Mouse (Mus musculus) lung, embryonic 16.5 days (tissue): Measurements from ENCODE around the gene Naa15. TPM values are rescaled to one million over a fixed set of nuclear protein-coding genes. Genes with fewer than 3 reads are reported as not detected.
A peak's percentile ranks its signal among the peaks of the same experiment; 100 is the strongest.

ENCODE experiments used
- ATAC-seq: fragments of 200-750 bp; cut with Nextera tagmentation; 2 replicates; pipeline ENCODE4 v1.8.0; 2017; ENCODE audit warnings: low read depth, mild to moderate bottlenecking, moderate library complexity
- H3K27ac ChIP-seq: fragments of 300-500 bp; sonication (generic); 2 replicates; pipeline ENCODE4 v1.5.1; 2014; ENCODE audit warnings: mild to moderate bottlenecking, control low read depth, low read length
- H3K27me3 ChIP-seq: fragments of 300-500 bp; sonication (generic); 2 replicates; pipeline ENCODE4 v1.6.1; 2014; ENCODE audit warnings: low read depth, low read length, mixed read lengths; ENCODE audit not compliant: control insufficient read depth, insufficient read depth
- H3K36me3 ChIP-seq: fragments of 300-500 bp; sonication (generic); 2 replicates; pipeline ENCODE4 v1.6.1; 2014; ENCODE audit warnings: low read length; ENCODE audit not compliant: control insufficient read depth, insufficient read depth
- H3K4me1 ChIP-seq: fragments of 300-500 bp; sonication (generic); replicated peaks from 2 replicates; pipeline ENCODE4 v1.6.1; 2014; ENCODE audit warnings: low read length, mixed read lengths; ENCODE audit not compliant: control insufficient read depth, insufficient read depth
- H3K4me2 ChIP-seq: fragments of 300-500 bp; sonication (generic); 2 replicates; pipeline ENCODE4 v1.6.1; 2014; ENCODE audit warnings: low read depth, low read length, control low read depth
- H3K4me3 ChIP-seq: fragments of 300-500 bp; sonication (generic); 2 replicates; pipeline ENCODE4 v1.5.1; 2014; ENCODE audit warnings: mild to moderate bottlenecking, low read length, control low read depth
- H3K9ac ChIP-seq: fragments of 300-500 bp; sonication (generic); 2 replicates; pipeline ENCODE4 v1.6.1; 2014; ENCODE audit warnings: low read length, control low read depth
- H3K9me3 ChIP-seq: fragments of 300-500 bp; sonication (generic); 2 replicates; pipeline ENCODE4 v1.6.1; 2016; ENCODE audit warnings: low read length; ENCODE audit not compliant: control insufficient read depth
- WGBS: fragments of 180-500 bp; shearing (Covaris S2); extraction: QIAGEN DNeasy Blood & Tissue Kit; methylation state at CpG from one replicate; pipeline ENCODE4 v1.1.7; 2014; 5-methylcytosine and 5-hydroxymethylcytosine counted together
- polyA plus RNA-seq: library from polyadenylated mRNA; unstranded; fragments of >200 nt; fragmentation: Nextera tagmentation; extraction: Ambion mirVana; gene quantifications from 2 replicates; pipeline ENCODE4 v1.2.1, GENCODE M21; 2015

The Naa15 gene
- polyA plus RNA-seq, 1 experiment from 2014 or later, result 30.0 TPM

DNA sequence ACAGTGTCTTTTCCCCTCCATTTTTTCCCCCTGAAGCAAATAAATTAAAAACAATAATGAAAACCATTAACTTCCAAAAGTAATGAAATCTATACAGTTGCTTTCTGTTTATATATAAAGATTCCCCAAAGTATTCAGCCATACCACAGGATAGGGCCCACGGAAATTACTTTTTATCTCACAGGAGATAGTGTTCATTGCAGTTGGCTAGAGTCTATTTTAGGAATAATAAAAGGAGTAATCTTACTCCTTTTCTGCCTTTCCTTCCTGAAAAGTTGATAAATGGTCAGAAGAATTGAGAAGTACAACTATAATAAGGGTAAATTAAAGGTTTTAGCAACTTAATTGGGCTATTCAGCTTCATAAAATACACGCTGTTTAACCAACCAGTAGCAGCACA, 53.6 kb downstream of the Naa15 start:
- Histone ChIP-seq H3K4me1 (no peaks in the 10 kb centered on the region), H3K4me3 (no peak overlapping the region), H3K4me2 (no peak overlapping the region), H3K27ac (no peak overlapping the region), H3K27me3 (no peaks in the 10 kb centered on the region), H3K36me3 (peaks cover 31% of the 10 kb centered on the region), H3K9me3 (no peaks in the 10 kb centered on the region), H3K9ac (no peak overlapping the region)
- WGBS, result 86% methylated on average over 2 of the region's 2 CpGs
- no peak for ATAC-seq

DNA sequence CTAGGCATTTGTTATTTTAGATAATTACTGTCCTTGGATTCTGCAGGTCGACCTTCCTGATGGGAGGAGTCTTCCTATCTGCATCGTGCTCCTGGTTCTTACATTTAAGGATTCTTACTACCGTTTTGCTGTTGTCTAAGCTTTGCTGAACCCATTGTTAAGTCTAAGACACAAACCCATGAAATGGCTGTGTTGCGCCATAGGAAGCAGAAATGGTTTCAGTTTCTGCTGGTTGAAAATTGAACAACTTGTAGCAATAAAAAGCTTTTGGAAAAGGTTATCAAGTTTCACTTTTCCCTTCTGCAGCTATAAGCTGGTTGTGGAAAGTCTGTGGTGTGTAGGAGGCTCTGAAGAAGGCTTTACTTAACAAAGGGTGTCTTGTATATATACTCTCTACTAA, 60.8 kb downstream of the Naa15 start:
- Histone ChIP-seq H3K9ac (no peak overlapping the region), H3K27me3 (no peaks in the 10 kb centered on the region), H3K36me3 (peaks cover 12% of the 10 kb centered on the region), H3K4me2 (no peak overlapping the region), H3K27ac (no peak overlapping the region), H3K9me3 (no peaks in the 10 kb centered on the region), H3K4me1 (no peaks in the 10 kb centered on the region), H3K4me3 (no peak overlapping the region)
- WGBS, result 71% methylated on average over 4 of the region's 4 CpGs
- no peak for ATAC-seq

DNA sequence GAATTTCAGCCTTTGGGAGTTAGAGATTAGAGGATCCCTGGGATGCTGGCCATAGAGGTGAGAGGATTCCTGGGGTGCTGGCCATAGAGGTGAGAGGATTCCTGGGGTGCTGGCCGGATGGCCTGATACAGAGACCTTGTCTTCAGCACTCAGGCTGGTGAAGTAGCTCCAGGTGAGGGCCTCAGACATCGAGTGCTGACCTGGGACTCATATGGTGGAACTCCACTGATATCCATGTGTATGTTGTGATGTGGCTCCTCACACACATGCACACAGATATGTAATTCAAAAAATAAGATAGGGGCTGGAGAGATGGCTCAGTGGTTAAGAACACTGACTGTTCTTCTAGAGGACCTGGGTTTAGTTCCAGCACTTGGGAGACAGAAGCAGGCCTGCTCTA, 64.9 kb downstream of the Naa15 start:
- WGBS, result 28% methylated on average over 2 of the region's 2 CpGs
- H3K4me2 ChIP-seq, result no peak overlapping the region
- H3K27me3 ChIP-seq, result no peaks in the 10 kb centered on the region
- peaks cover 4% of the 10 kb centered on the region for H3K4me1 ChIP-seq
- ATAC-seq, result no peak
- H3K4me3 ChIP-seq, result no peak overlapping the region
- no peaks in the 10 kb centered on the region for H3K9me3 ChIP-seq
- H3K9ac ChIP-seq, result no peak overlapping the region
- H3K27ac ChIP-seq, result no peak overlapping the region
- no peaks in the 10 kb centered on the region for H3K36me3 ChIP-seq

DNA sequence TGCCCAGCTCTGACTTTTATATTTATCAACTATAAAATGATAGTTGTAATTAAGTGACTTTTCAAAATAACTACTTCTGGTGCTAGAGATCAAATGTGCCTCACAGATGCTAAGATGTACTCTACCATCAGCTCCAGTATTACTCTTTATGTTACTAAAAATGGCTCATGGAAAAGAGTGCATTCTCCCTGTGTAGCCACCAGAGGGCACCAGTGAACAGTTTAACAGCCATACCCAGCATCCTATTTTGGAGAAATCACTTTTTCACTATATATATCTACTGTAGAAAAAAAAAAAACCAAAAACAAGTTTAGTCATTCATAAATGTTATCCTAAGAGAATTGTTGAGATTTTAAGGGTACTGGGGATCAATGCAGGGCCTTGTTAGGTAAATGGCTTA, 66.1 kb downstream of the Naa15 start:
- no peaks in the 10 kb centered on the region for H3K36me3 ChIP-seq
- ATAC-seq, result no peak

DNA sequence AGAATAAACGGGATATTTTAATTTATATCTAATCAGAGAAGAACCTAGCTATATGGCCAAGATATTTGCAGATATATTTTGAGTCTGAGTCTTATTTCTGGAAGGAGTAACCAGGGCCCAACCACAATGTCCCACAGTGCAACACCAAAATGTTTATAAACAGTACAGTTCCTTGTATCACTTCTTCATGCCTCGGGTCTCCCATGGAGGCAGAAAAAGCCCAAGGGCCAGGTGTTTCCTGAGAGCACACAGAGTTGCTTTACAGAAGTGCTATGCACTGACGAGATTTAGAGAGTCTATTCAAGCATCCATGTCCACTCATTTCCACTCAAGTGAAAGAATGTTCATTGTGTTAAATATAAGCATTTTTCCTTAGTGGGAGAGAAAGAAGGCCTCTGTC, 66.9 kb downstream of the Naa15 start:
- H3K9ac ChIP-seq, result no peak overlapping the region
- no peak overlapping the region for H3K27ac ChIP-seq
- no peaks in the 10 kb centered on the region for H3K9me3 ChIP-seq
- H3K27me3 ChIP-seq, result no peaks in the 10 kb centered on the region
- WGBS, result 41% methylated on average over 3 of the region's 3 CpGs
- no peaks in the 10 kb centered on the region for H3K36me3 ChIP-seq
- H3K4me1 ChIP-seq, result peaks cover 18% of the 10 kb centered on the region
- ATAC-seq, result no peak
- H3K4me3 ChIP-seq, result no peak overlapping the region
- H3K4me2 ChIP-seq, result no peak overlapping the region

More for the DNA sequence above, 66.1 kb downstream of the Naa15 start:
- Histone ChIP-seq H3K4me2 (no peak overlapping the region), H3K27ac (no peak overlapping the region), H3K9me3 (no peaks in the 10 kb centered on the region), H3K9ac (no peak overlapping the region), H3K4me3 (no peak overlapping the region), H3K4me1 (peaks cover 15% of the 10 kb centered on the region), H3K27me3 (no peaks in the 10 kb centered on the region)

DNA sequence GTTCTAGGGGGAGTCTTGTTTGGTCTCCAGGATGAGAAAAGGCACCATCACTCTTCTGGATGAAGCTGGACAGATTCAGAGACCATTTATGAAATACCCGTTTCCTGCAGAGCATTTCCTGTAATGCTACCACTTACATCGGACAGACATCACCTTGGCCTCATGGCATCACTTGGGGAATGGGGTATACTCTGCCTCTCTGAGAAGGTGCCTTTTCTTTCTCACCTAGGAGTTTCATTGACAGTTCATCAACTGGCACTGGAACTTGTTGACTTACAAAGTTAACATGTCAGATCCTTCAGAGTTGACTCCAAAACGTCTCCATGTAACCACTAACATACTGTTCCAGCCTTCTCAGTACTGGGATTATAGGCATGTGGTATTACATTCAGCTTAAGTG, 67.8 kb downstream of the Naa15 start:
- peak overlapping the region; percentile 81 for H3K4me2 ChIP-seq
- ATAC-seq, result no peak
- H3K9me3 ChIP-seq, result no peaks in the 10 kb centered on the region
- H3K4me3 ChIP-seq, result peak overlapping the region; percentile 77
- 49% methylated on average over 3 of the region's 3 CpGs for WGBS
- no peaks in the 10 kb centered on the region for H3K27me3 ChIP-seq
- H3K27ac ChIP-seq, result no peak overlapping the region; the same call in 1 of the 2 replicates
- H3K4me1 ChIP-seq, result peaks cover 18% of the 10 kb centered on the region
- H3K36me3 ChIP-seq, result no peaks in the 10 kb centered on the region
- peak overlapping the region; percentile 92; the same call in 1 of the 2 replicates for H3K9ac ChIP-seq

DNA sequence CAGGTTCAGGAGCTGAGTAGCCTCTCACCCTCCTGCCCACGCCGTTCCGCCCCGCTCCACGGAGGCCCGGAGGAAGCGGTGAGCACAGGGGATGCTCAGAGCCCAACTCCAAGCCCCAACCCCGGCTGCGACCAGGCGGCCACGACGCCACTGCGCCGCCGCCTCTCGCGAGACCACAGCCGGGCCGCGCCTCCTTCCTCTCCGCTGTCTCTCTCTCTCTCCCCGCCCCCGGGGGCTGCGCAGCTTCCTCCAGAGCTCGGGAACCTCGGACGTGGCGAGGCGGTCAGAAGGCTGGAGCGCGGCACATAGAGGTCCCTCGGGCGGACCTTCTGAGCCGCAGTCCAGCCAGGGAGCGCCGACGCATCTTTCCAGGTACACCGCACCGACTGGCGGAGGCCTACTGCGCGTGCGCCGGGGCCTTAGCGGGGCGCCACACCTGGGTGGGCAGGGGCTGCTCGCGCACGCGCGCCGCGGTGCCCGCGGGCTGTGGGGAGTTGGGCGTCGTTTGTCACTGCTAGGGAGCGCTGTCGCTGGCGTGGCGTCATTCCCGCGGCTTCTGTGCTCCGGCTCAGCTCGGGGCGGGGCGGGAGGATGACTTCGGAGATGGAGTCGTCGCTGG, 68.9 kb downstream of the Naa15 start, which contains the start of gene Rab33b:
Rab33b (plus strand) TSS at position 180 of the 619 bp plus-strand sequence.
- Histone ChIP-seq H3K27ac (peak within 1 kb of the TSS; percentile 95), H3K9ac (peak within 1 kb of the TSS; percentile 92), H3K9me3 (no peaks in the 10 kb centered on the region), H3K4me3 (peak within 1 kb of the TSS; percentile 77), H3K27me3 (no peaks in the 10 kb centered on the region), H3K4me1 (peaks cover 18% of the 10 kb centered on the region), H3K36me3 (no peaks in the 10 kb centered on the region), H3K4me2 (peak within 1 kb of the TSS; percentile 81)
- ATAC-seq, result peak; percentile 98
- under 1% methylated on average over 62 of the region's 70 CpGs for WGBS

DNA sequence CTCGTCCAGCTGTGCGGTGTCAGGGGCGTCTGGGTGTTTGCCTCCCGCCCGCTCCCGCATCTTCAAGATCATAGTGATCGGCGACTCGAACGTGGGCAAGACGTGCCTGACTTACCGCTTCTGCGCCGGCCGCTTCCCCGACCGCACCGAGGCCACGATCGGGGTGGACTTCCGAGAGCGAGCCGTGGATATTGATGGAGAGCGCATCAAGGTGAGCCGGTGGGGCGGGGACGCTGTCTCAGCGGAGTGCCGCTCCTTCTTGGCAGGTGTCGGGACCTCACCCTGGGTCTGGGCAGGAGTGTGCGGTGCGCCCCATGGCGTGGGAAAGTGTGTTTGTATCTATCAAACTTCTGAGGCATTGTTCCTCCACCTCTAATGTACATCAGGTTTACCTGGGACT, 69.4 kb downstream of the Naa15 start:
- Histone ChIP-seq H3K36me3 (no peaks in the 10 kb centered on the region), H3K4me3 (peak overlapping the region; percentile 77), H3K27ac (peak overlapping the region; percentile 95), H3K9me3 (no peaks in the 10 kb centered on the region), H3K9ac (peak overlapping the region; percentile 92), H3K27me3 (no peaks in the 10 kb centered on the region), H3K4me1 (peaks cover 18% of the 10 kb centered on the region), H3K4me2 (peak overlapping the region; percentile 81)
- ATAC-seq, result peak; percentile 5
- under 1% methylated on average over 33 of the region's 33 CpGs for WGBS

DNA sequence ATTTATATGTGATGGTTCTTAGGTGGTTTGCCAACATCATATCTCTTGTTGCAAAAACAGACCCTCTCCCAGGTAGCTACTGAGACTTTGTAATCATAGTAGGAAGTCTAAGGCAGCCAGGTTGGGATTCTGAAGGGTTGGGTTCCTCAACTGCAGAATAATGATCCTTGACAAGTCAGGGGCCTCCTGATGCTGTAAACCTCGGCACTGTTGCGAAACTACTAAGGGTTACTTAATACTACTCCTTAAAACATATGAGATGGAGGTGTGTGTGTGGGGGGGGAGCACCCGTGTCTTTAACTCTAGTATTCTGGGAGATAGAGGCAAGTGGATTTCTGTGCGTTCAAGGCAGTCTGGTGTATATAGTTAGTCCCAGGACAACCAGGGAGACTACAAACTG, 70.4 kb downstream of the Naa15 start:
- peaks cover 18% of the 10 kb centered on the region for H3K4me1 ChIP-seq
- no peaks in the 10 kb centered on the region for H3K36me3 ChIP-seq
- no peaks in the 10 kb centered on the region for H3K27me3 ChIP-seq
- no peak for ATAC-seq
- peak overlapping the region; percentile 92 for H3K9ac ChIP-seq
- no peak overlapping the region for H3K27ac ChIP-seq
- whole genome bisulfite sequencing, result 54% methylated on average over 4 of the region's 4 CpGs
- H3K9me3 ChIP-seq, result no peaks in the 10 kb centered on the region
- H3K4me2 ChIP-seq, result peak overlapping the region; percentile 81
- peak overlapping the region; percentile 77 for H3K4me3 ChIP-seq
